Comparison of ENCODE assay signal across 8 mouse cellular contexts in genomic region chr7:3645488-3646025, GRCm38 (mm10). TPM values are rescaled to one million over a fixed set of nuclear protein-coding genes. Genes with fewer than 3 reads are reported as not detected.
DNase-seq lines count a peak whose midpoint lies in the region; ATAC-seq and TF ChIP-seq lines count a peak whose summit lies in the region.

No protein-coding gene starts in this region.

- H3K27me3 ChIP-seq in embryonic facial prominence, embryonic 11.5 days (ENCODE audit: control insufficient read depth, insufficient read depth, low read length): no peaks in the 10 kb centered on the region
- no peaks in the 10 kb centered on the region for H3K27me3 ChIP-seq in heart, postnatal 0 days (ENCODE audit: control insufficient read depth, insufficient read depth, low read length)
- H3K27me3 ChIP-seq in megakaryocyte, embryonic 14.5 days (replicated peaks): no peaks in the 10 kb centered on the region

- peaks cover 6% of the 10 kb centered on the region; the same call in 1 of the 2 replicates for H3K4me1 ChIP-seq in embryonic facial prominence, embryonic 11.5 days (ENCODE audit: control insufficient read depth, insufficient read depth, low read length)
- H3K4me1 ChIP-seq in heart, postnatal 0 days (ENCODE audit: control insufficient read depth, insufficient read depth): peaks cover 23% of the 10 kb centered on the region
- H3K4me1 ChIP-seq in megakaryocyte, embryonic 14.5 days: peaks cover 68% of the 10 kb centered on the region

- H3K36me3 ChIP-seq in embryonic facial prominence, embryonic 11.5 days (replicated peaks; ENCODE audit: control insufficient read depth, insufficient read depth, low read depth, low read length): no peaks in the 10 kb centered on the region; the same call in none of the 2 replicates
- H3K36me3 ChIP-seq in heart, postnatal 0 days (replicated peaks; ENCODE audit: control insufficient read depth, insufficient read depth, low read length): peaks cover 16% of the 10 kb centered on the region
- peaks cover 65% of the 10 kb centered on the region for H3K36me3 ChIP-seq in megakaryocyte, embryonic 14.5 days (replicated peaks; ENCODE audit: low read length)

- ATAC-seq in embryonic facial prominence, embryonic 11.5 days (replicated peaks; ENCODE audit: insufficient number of reproducible peaks, low FRiP score, low TSS enrichment, low read depth): no peak; the same call in 1 of the 2 replicates
- ATAC-seq in heart, postnatal 0 days (ENCODE audit: insufficient read depth, low read depth): peak; percentile 1; the same call in 1 of the 2 replicates

- DNase-seq in left cerebral cortex, postnatal 4 days: peak; percentile 36
- DNase-seq in left cerebral cortex, postnatal 36 days (ENCODE audit: low spot score in 2 of 2): no peak
- DNase-seq in embryonic facial prominence, embryonic 11.5 days (ENCODE audit: low spot score): peak; percentile 25
- DNase-seq in heart, postnatal 0 days (ENCODE audit: low spot score): no peak
- DNase-seq in urinary bladder, postnatal 10 days (ENCODE audit: low spot score): no peak
- no peak for DNase-seq in ovary, postnatal 14 days (ENCODE audit: low spot score)
- DNase-seq in yolk sac, embryonic 10.5 days (ENCODE audit: low spot score): no peak

- no peak for TF ChIP-seq CTCF in heart, postnatal 0 days (IDR thresholded peaks at IDR 0.05; ENCODE audit: low read depth)

- 0% methylated on average over 51 of the region's 58 CpGs for WGBS in embryonic facial prominence, embryonic 11.5 days
- under 1% methylated on average over 51 of the region's 58 CpGs for WGBS in heart, postnatal 0 days

- intact Hi-C loops in left cerebral cortex, postnatal 4 days (cut with DNase I): no loop called here
- intact Hi-C loops in left cerebral cortex, postnatal 36 days (cut with DNase I): loop anchor here (2.0 to 10.0 kb wide), 2 partner anchors 19 to 1439 kb away; partner anchors contain the start of genes Epn1 and Leng1

- H3K4me2 ChIP-seq in embryonic facial prominence, embryonic 11.5 days (ENCODE audit: low read depth, low read length): peak overlapping the region; percentile 86
- H3K4me2 ChIP-seq in heart, postnatal 0 days (ENCODE audit: low read depth, low read length): peak overlapping the region; percentile 79

- no peaks in the 10 kb centered on the region for H3K9me3 ChIP-seq in embryonic facial prominence, embryonic 11.5 days (replicated peaks; ENCODE audit: control insufficient read depth, low read length)
- no peaks in the 10 kb centered on the region for H3K9me3 ChIP-seq in heart, postnatal 0 days (replicated peaks; ENCODE audit: control insufficient read depth, low read length)
- no peaks in the 10 kb centered on the region for H3K9me3 ChIP-seq in megakaryocyte, embryonic 14.5 days

- peak overlapping the region; percentile 99 for H3K9ac ChIP-seq in embryonic facial prominence, embryonic 11.5 days (replicated peaks; ENCODE audit: low read length)
- peak overlapping the region; percentile 95 for H3K9ac ChIP-seq in heart, postnatal 0 days (replicated peaks; ENCODE audit: low read depth, low read length)

- H3K4me3 ChIP-seq in embryonic facial prominence, embryonic 11.5 days (ENCODE audit: low read depth, low read length): peak overlapping the region; percentile 98
- H3K4me3 ChIP-seq in heart, postnatal 0 days (ENCODE audit: low read depth, low read length): peak overlapping the region; percentile 95
- H3K4me3 ChIP-seq in megakaryocyte, embryonic 14.5 days (replicated peaks): peak overlapping the region; percentile 96

- TF ChIP-seq EP300 in heart, postnatal 0 days (IDR thresholded peaks at IDR 0.05; ENCODE audit: low read depth): no peak

- H3K27ac ChIP-seq in embryonic facial prominence, embryonic 11.5 days (replicated peaks; ENCODE audit: low read depth, low read length): peak overlapping the region; percentile 98
- peak overlapping the region; percentile 99 for H3K27ac ChIP-seq in heart, postnatal 0 days (ENCODE audit: low read depth)

RNA-seq across cellular contexts. Expression of gene Cnot3, which starts 0.5 kb away (rescaled TPM):
- total RNA-seq in left cerebral cortex, postnatal 4 days (2021): 10 to 100 TPM; 53.3 to 57.2 TPM
- 10 to 100 TPM; 48.1 to 58.9 TPM for total RNA-seq in left cerebral cortex, postnatal 36 days (2021)
- 57.4 and 63.9 TPM in 2 replicates for polyA plus RNA-seq in embryonic facial prominence, embryonic 11.5 days (2014; fragmentation: Nextera tagmentation; extraction: Ambion mirVana)
- total RNA-seq in heart, postnatal 0 days (2014; rRNA removed; ENCODE audit: low replicate concordance): 7.5 and 16.8 TPM in 2 replicates
- polyA plus RNA-seq in heart, postnatal 0 days (2015; fragmentation: Nextera tagmentation; extraction: Ambion mirVana): 15.9 and 19.4 TPM in 2 replicates
- 518 and 624 TPM in 2 replicates for polyA plus RNA-seq in megakaryocyte, embryonic 14.5 days (2012; ENCODE audit: insufficient read depth, low replicate concordance)

RNA-seq across cellular contexts. Expression of gene Prpf31, which starts 15.8 kb away (rescaled TPM):
- 10 to 100 TPM; 58.0 to 58.2 TPM for total RNA-seq in left cerebral cortex, postnatal 4 days (2021)
- 10 to 100 TPM; 49.8 to 51.9 TPM for total RNA-seq in left cerebral cortex, postnatal 36 days (2021)
- polyA plus RNA-seq in embryonic facial prominence, embryonic 11.5 days (2014; fragmentation: Nextera tagmentation; extraction: Ambion mirVana): 142 and 151 TPM in 2 replicates
- 32.2 and 47.9 TPM in 2 replicates for total RNA-seq in heart, postnatal 0 days (2014; rRNA removed; ENCODE audit: low replicate concordance)
- 35.3 and 41.5 TPM in 2 replicates for polyA plus RNA-seq in heart, postnatal 0 days (2015; fragmentation: Nextera tagmentation; extraction: Ambion mirVana)
- 7.5 and 49.6 TPM in 2 replicates for polyA plus RNA-seq in megakaryocyte, embryonic 14.5 days (2012; ENCODE audit: insufficient read depth, low replicate concordance)

RNA-seq across cellular contexts. Expression of gene Tfpt, which starts 15.8 kb away (rescaled TPM):
- total RNA-seq in left cerebral cortex, postnatal 4 days (2021): 10 to 100 TPM; 40.7 to 43.7 TPM
- total RNA-seq in left cerebral cortex, postnatal 36 days (2021): 10 to 100 TPM; 39.7 to 47.8 TPM
- 29.0 and 30.7 TPM in 2 replicates for polyA plus RNA-seq in embryonic facial prominence, embryonic 11.5 days (2014; fragmentation: Nextera tagmentation; extraction: Ambion mirVana)
- 3.1 and 21.0 TPM in 2 replicates for total RNA-seq in heart, postnatal 0 days (2014; rRNA removed; ENCODE audit: low replicate concordance)
- 14.2 and 16.0 TPM in 2 replicates for polyA plus RNA-seq in heart, postnatal 0 days (2015; fragmentation: Nextera tagmentation; extraction: Ambion mirVana)
- polyA plus RNA-seq in megakaryocyte, embryonic 14.5 days (2012; ENCODE audit: insufficient read depth, low replicate concordance): 31.4 and 57.9 TPM in 2 replicates

RNA-seq across cellular contexts. Expression of gene Leng1, which starts 20.1 kb away (rescaled TPM):
- total RNA-seq in left cerebral cortex, postnatal 4 days (2021): 1 to 10 TPM; 6.2 to 8.2 TPM
- total RNA-seq in left cerebral cortex, postnatal 36 days (2021): 1 to 10 TPM; 6.7 to 6.8 TPM
- 15.3 and 16.5 TPM in 2 replicates for polyA plus RNA-seq in embryonic facial prominence, embryonic 11.5 days (2014; fragmentation: Nextera tagmentation; extraction: Ambion mirVana)
- total RNA-seq in heart, postnatal 0 days (2014; rRNA removed; ENCODE audit: low replicate concordance): 6.0 and 11.9 TPM in 2 replicates
- 23.9 and 25.4 TPM in 2 replicates for polyA plus RNA-seq in heart, postnatal 0 days (2015; fragmentation: Nextera tagmentation; extraction: Ambion mirVana)
- polyA plus RNA-seq in megakaryocyte, embryonic 14.5 days (2012; ENCODE audit: insufficient read depth, low replicate concordance): 5.3 and 22.0 TPM in 2 replicates

RNA-seq across cellular contexts. Expression of gene Ndufa3, which starts 28.4 kb away (rescaled TPM):
- total RNA-seq in left cerebral cortex, postnatal 4 days (2021): 100 to 1,000 TPM; 370 to 397 TPM
- total RNA-seq in left cerebral cortex, postnatal 36 days (2021): 100 to 1,000 TPM; 483 to 557 TPM
- 296 and 350 TPM in 2 replicates for polyA plus RNA-seq in embryonic facial prominence, embryonic 11.5 days (2014; fragmentation: Nextera tagmentation; extraction: Ambion mirVana)
- 915 and 1,160 TPM in 2 replicates for total RNA-seq in heart, postnatal 0 days (2014; rRNA removed; ENCODE audit: low replicate concordance)
- polyA plus RNA-seq in heart, postnatal 0 days (2015; fragmentation: Nextera tagmentation; extraction: Ambion mirVana): 1,410 and 1,523 TPM in 2 replicates
- 16.3 and 87.7 TPM in 2 replicates for polyA plus RNA-seq in megakaryocyte, embryonic 14.5 days (2012; ENCODE audit: insufficient read depth, low replicate concordance)

Comparison
In these comparisons a context has a peak if more than half of its experiments do, and no peak if none do; other contexts are left out.
1. DNase-seq: peak in left cerebral cortex, postnatal 4 days (single experiment) and embryonic facial prominence, embryonic 11.5 days (single experiment); none in left cerebral cortex, postnatal 36 days (0 of 2), heart, postnatal 0 days (single experiment), urinary bladder, postnatal 10 days (single experiment), ovary, postnatal 14 days (single experiment) and yolk sac, embryonic 10.5 days (single experiment).
2. Peak in every context shown above with its lines, with median percentiles within 50 percentile points of each other: H3K4me3 ChIP-seq.